Mouse (Mus musculus): ENCODE data around the gene Zcchc4. TPM values are rescaled to one million over a fixed set of nuclear protein-coding genes. Genes with fewer than 3 reads are reported as not detected.

Gene Zcchc4
- polyA plus RNA-seq (2015; fragmentation: Nextera tagmentation; extraction: Ambion mirVana): 2.6 and 3.6 TPM in 2 replicates

DNA sequence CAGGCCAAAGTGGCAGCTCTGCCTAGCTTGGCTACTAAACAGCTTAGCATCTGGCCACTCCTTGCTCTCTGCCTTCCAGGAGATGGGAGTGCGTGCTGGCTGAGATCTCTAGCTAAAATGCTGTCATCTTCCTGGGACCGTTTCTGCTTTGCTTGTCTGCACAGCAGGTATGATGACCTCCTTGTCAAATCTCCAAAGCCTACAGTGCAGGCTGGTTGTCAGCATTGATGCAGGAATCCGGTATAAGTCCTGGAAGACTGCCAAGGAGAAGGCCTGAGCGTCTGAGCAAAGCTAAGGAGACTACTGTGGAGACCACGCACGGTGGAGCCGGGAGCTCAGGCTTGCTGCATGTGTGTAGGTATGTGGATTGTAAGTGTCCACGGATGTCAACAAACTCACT lies at the start of gene Zcchc4:
Gene Zcchc4 (plus strand): TSS at position 173 of the 400 bp plus-strand sequence.
- no peak for DNase-seq
- ATAC-seq: no peak
- no peak for TF ChIP-seq EP300 (IDR thresholded peaks at IDR 0.05; ENCODE audit: low read depth)
- TF ChIP-seq CTCF (IDR thresholded peaks at IDR 0.05; ENCODE audit: low read depth): no peak

DNA sequence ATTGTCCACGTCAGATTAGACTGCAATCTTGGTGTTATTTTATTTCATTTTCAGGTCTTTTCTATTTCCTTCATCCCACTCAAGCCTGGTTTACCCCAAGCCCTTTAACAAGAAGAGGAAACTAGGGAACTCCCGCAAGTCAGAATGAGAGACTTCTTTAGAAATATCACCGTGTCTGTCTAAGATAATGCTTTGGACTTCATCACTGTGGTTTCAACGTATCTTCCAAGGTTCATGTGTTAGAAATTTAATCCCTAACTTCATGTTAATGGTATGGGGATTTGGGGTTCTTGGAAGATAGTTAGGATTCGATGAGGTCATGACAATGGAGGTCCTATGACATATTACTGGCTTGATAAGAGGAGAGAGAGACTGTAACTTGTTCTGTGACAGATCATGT lies 47.5 kb upstream of the Zcchc4 start:
- Histone ChIP-seq H3K9me3 (ENCODE audit: low read length) (no peaks in the 10 kb centered on the region), H3K4me3 (ENCODE audit: low read depth, low read length) (no peak overlapping the region), H3K9ac (replicated peaks) (no peak overlapping the region), H3K4me1 (ENCODE audit: insufficient read depth) (no peaks in the 10 kb centered on the region), H3K36me3 (replicated peaks; ENCODE audit: insufficient read depth, low read length) (no peaks in the 10 kb centered on the region), H3K4me2 (ENCODE audit: low read depth, low read length) (no peak overlapping the region), H3K27ac (ENCODE audit: low read depth) (no peak overlapping the region), H3K27me3 (ENCODE audit: insufficient read depth, low read length) (no peaks in the 10 kb centered on the region)
- no peak for DNase-seq
- no peak for ATAC-seq
- 66% methylated on average over 5 of the region's 5 CpGs for WGBS (ENCODE audit: insufficient replicate concordance)
- no peak for TF ChIP-seq EP300 (IDR thresholded peaks at IDR 0.05; ENCODE audit: low read depth)
- no peak for TF ChIP-seq CTCF (IDR thresholded peaks at IDR 0.05; ENCODE audit: low read depth)

More for the DNA sequence above, at the start of gene Zcchc4:
- H3K27me3 ChIP-seq (ENCODE audit: insufficient read depth, low read length): no peaks in the 10 kb centered on the region
- H3K4me3 ChIP-seq (ENCODE audit: low read depth, low read length): no peak within 1 kb of the TSS
- 81% methylated on average over 8 of the region's 8 CpGs for WGBS (ENCODE audit: insufficient replicate concordance)
- no peaks in the 10 kb centered on the region; the same call in 1 of the 2 replicates for H3K4me1 ChIP-seq (ENCODE audit: insufficient read depth)
- H3K9me3 ChIP-seq (ENCODE audit: low read length): no peaks in the 10 kb centered on the region
- H3K9ac ChIP-seq (replicated peaks): no peak within 1 kb of the TSS
- peak within 1 kb of the TSS; percentile 15; the same call in 1 of the 2 replicates for H3K4me2 ChIP-seq (ENCODE audit: low read depth, low read length)
- H3K36me3 ChIP-seq (replicated peaks; ENCODE audit: insufficient read depth, low read length): 0 out of 2 replicates have a peak, but pooled peaks cover 2% of the 10 kb centered on the region
- no peak within 1 kb of the TSS for H3K27ac ChIP-seq (ENCODE audit: low read depth)

- Histone ChIP-seq H3K9me3 (ENCODE audit: low read length) (no peaks in the 10 kb centered on the region), H3K9ac (replicated peaks) (no peak overlapping the region), H3K4me2 (ENCODE audit: low read depth, low read length) (no peak overlapping the region), H3K27ac (ENCODE audit: low read depth) (no peak overlapping the region), H3K36me3 (replicated peaks; ENCODE audit: insufficient read depth, low read length) (no peaks in the 10 kb centered on the region), H3K4me1 (ENCODE audit: insufficient read depth) (no peaks in the 10 kb centered on the region), H3K27me3 (ENCODE audit: insufficient read depth, low read length) (no peaks in the 10 kb centered on the region), H3K4me3 (ENCODE audit: low read depth, low read length) (no peak overlapping the region)
- DNase-seq (no peak), ATAC-seq (no peak)
- no peak for TF ChIP-seq EP300 (IDR thresholded peaks at IDR 0.05; ENCODE audit: low read depth)
- TF ChIP-seq CTCF (IDR thresholded peaks at IDR 0.05; ENCODE audit: low read depth): no peak
- 63% methylated on average over 4 of the region's 4 CpGs for WGBS (ENCODE audit: insufficient replicate concordance)
Measured at GRCm38 (mm10) chr5:52732811-52733210, 42.4 kb upstream of the Zcchc4 start.

DNA sequence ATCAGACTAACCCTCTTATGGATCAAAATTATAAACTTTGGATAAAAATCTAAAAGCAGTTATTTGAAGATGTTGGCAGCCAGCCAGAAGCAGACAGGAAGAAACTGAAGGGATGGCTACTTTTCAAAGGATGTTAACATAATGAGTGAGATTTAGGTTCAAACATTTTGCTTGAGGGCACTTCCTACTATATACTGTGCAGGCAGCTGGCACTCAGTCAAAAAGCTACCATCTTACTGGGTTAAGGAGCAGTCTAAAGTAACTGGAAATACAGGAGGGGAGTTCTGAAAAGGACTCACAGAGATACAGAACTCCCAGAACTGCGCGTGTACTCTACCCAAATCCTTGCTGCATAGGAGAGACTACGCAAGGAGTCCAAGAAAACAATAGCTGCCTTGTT lies 39.2 kb upstream of the Zcchc4 start:
- Histone ChIP-seq H3K4me2 (ENCODE audit: low read depth, low read length) (no peak overlapping the region), H3K36me3 (replicated peaks; ENCODE audit: insufficient read depth, low read length) (no peaks in the 10 kb centered on the region), H3K27me3 (ENCODE audit: insufficient read depth, low read length) (no peaks in the 10 kb centered on the region), H3K4me1 (ENCODE audit: insufficient read depth) (no peaks in the 10 kb centered on the region), H3K27ac (ENCODE audit: low read depth) (no peak overlapping the region), H3K9me3 (ENCODE audit: low read length) (no peaks in the 10 kb centered on the region), H3K4me3 (ENCODE audit: low read depth, low read length) (no peak overlapping the region), H3K9ac (replicated peaks) (no peak overlapping the region)
- 85% methylated on average over 3 of the region's 3 CpGs for WGBS (ENCODE audit: insufficient replicate concordance)
- ATAC-seq (no peak), DNase-seq (no peak)
- TF ChIP-seq EP300 (IDR thresholded peaks at IDR 0.05; ENCODE audit: low read depth) (no peak), CTCF (IDR thresholded peaks at IDR 0.05; ENCODE audit: low read depth) (no peak)

DNA sequence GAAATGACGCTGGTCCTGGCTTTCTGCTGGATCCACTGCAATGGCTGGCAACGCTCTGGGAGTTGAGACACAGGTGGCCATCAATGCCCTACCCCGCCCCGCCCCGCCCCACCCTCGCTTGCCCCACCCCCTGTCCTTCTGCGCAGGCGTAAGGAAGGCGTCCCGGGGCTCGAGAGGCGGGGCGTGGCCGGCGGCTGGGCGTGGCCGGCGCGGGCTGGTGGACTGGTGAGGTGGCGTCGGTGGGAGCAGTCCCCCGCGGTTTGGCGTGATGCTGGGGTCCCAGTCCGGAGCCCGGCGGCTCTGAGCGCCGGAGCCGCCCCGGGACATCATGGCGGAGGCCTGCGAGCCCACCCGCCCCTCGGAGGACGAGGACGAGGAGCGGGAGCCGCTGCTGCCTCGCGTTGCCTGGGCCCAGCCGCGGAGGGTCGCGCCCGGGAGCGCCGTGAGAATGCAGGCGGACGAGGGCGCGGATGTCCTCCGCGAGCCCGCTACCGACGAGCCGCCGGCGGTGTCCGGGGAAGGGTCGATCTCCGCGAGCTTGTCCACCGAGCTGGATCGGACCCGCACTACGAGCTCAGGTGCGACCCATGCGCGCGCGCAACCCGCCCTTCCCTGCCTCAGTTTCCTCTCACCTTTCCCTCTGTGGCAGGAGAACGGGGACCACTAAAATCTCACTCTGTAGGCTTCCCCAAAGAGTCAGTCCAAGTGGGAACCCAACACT lies 33.7 kb upstream of the Zcchc4 start, which contains the start of gene Pi4k2b:
Gene Pi4k2b (plus strand): TSS at position 184 of the 721 bp plus-strand sequence.
- Histone ChIP-seq H3K27ac (ENCODE audit: low read depth) (peak within 1 kb of the TSS; percentile 87), H3K4me3 (ENCODE audit: low read depth, low read length) (peak within 1 kb of the TSS; percentile 90), H3K36me3 (replicated peaks; ENCODE audit: insufficient read depth, low read length) (no peaks in the 10 kb centered on the region), H3K9ac (replicated peaks) (peak within 1 kb of the TSS; percentile 88), H3K4me1 (ENCODE audit: insufficient read depth) (peaks cover 8% of the 10 kb centered on the region), H3K4me2 (ENCODE audit: low read depth, low read length) (peak within 1 kb of the TSS; percentile 78), H3K9me3 (ENCODE audit: low read length) (no peaks in the 10 kb centered on the region), H3K27me3 (ENCODE audit: insufficient read depth, low read length) (no peaks in the 10 kb centered on the region)
- DNase-seq: peak; percentile 95
- no peak for TF ChIP-seq CTCF (IDR thresholded peaks at IDR 0.05; ENCODE audit: low read depth)
- no peak for TF ChIP-seq EP300 (IDR thresholded peaks at IDR 0.05; ENCODE audit: low read depth)
- 3% methylated on average over 40 of the region's 75 CpGs for WGBS (ENCODE audit: insufficient replicate concordance)
- ATAC-seq: peak; percentile 97

DNA sequence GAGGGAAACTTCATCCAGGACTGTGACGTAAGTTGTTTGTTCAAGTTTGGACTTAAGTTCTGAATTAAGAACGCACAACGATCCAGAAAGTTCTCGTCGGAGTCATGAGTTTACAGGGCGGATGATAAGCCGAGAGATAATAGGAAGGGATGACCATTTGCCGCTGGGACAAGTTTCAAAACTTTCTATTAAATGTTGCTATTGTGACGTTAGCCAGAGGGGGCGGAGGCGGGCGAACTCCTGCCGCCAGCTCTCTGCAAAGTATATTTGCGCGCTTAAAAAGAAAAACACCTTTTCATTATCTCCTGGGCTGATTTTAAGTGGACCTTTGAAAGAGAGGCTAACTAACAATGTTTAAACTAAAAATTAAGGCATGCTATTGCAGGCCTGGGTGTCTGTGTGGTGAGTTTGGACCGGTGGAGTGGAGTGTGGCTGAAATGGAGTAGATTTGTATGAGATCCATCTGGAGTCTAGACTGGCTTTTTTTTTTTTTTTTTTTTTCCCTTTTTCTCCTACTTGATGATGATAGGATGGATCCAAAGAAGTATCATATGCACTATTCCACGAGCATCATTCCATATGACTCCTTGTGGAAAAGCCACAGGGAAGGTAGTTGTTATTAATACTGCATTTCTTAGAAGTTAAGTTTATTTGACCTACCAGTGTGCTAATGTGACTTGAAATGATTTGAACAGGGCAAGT lies 32.9 kb upstream of the Zcchc4 start:
- peak overlapping the region; percentile 88 for H3K9ac ChIP-seq (replicated peaks)
- H3K4me1 ChIP-seq (ENCODE audit: insufficient read depth): peaks cover 8% of the 10 kb centered on the region
- peak overlapping the region; percentile 87 for H3K27ac ChIP-seq (ENCODE audit: low read depth)
- no peaks in the 10 kb centered on the region for H3K36me3 ChIP-seq (replicated peaks; ENCODE audit: insufficient read depth, low read length)
- H3K4me3 ChIP-seq (ENCODE audit: low read depth, low read length): peak overlapping the region; percentile 90
- peak; percentile 58 for TF ChIP-seq CTCF (IDR thresholded peaks at IDR 0.05; ENCODE audit: low read depth)
- no peak for TF ChIP-seq EP300 (IDR thresholded peaks at IDR 0.05; ENCODE audit: low read depth)
- WGBS (ENCODE audit: insufficient replicate concordance): 3% methylated on average over 17 of the region's 17 CpGs
- ATAC-seq (peak; percentile 43), DNase-seq (peak; percentile 70)
- no peaks in the 10 kb centered on the region for H3K27me3 ChIP-seq (ENCODE audit: insufficient read depth, low read length)
- peak overlapping the region; percentile 78 for H3K4me2 ChIP-seq (ENCODE audit: low read depth, low read length)
- no peaks in the 10 kb centered on the region for H3K9me3 ChIP-seq (ENCODE audit: low read length)
